Mouse (Mus musculus) frontal cortex, postnatal 14 days (tissue): ENCODE data around the gene Rpl39l.
"Not testable (repeated sequence)": the region's sequence is repeated elsewhere in the genome, so short reads cannot be mapped to it uniquely, and the experiment has no call there.

Experiments
- DNase-seq, 2 experiments: peaks; one replicate each; pipeline ENCODE4 v3.0.0; 2022; ENCODE audit warnings: low spot score in 2 of 2

The Rpl39l gene

GRCm38 (mm10) chr16:10170005-10170404 is at the start of gene Rpl39l:
Rpl39l (plus strand) TSS chr16:10170226.
- DNase-seq: no peak

- no peak for DNase-seq
These were observed 42.4 kb upstream of the Rpl39l start for GRCm38 (mm10) chr16:10127586-10127985.

DNA sequence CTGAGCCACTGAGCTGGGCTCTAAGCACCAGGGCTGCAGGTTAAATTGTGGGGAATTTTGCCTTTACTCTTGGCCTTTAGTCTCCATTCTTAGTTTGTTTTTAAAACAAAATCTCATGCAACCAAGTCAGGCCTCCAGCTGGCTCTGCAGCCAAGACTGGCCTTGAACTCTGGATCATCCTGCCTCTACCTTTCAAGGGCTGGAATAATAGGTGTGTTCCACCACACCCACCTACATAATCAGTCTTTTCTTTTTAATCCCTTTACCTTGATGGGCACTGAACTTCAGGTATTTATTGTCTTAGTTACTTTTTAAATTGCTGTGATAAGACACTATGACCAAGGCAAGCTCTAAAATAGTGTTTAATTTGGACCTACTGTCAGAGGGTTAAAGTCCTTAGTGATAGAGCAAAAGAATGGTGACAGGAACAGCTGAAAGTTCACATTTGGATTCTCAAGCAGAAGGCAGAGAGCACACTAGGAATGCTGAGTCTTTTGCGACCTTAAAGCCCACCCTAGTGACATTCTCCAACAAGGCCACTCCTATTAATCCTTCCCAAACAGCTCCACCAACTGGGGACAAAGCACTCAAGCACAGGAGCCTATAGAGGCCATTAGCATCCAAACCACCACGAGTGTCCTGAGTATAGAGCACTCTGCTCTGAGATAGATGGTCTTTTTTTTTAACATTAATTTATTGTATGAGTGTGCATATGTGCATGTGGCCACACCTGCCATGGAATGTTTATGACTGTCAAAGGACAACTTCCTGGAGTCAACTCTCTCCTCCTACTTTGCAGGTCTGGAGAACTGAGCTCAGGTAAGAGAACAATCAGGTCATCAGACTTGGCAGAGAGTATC is 40.7 kb upstream of the Rpl39l start:
- DNase-seq: no peak

DNA sequence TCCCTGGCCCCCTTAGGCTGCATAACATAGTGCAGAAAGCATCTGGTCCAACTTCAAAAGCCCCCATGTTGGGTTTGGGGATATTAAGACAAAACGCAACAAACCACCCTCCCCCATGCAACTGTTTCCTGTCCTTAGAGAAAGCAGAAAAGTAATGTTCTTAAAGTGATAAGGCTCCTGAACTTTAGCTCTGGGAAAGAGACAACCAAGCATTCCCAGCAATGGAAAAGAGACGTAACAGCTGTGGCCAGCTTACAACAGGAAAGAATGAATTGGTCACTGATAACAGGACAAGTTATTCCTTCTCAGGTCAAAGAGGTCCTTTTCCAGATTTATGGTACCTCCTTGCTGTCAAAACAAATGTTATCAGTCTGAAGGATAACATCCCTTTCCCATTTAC is 26.9 kb upstream of the Rpl39l start:
- no peak for DNase-seq

- no peak for DNase-seq
These were observed 22.6 kb upstream of the Rpl39l start for GRCm38 (mm10) chr16:10147401-10147800.

DNA sequence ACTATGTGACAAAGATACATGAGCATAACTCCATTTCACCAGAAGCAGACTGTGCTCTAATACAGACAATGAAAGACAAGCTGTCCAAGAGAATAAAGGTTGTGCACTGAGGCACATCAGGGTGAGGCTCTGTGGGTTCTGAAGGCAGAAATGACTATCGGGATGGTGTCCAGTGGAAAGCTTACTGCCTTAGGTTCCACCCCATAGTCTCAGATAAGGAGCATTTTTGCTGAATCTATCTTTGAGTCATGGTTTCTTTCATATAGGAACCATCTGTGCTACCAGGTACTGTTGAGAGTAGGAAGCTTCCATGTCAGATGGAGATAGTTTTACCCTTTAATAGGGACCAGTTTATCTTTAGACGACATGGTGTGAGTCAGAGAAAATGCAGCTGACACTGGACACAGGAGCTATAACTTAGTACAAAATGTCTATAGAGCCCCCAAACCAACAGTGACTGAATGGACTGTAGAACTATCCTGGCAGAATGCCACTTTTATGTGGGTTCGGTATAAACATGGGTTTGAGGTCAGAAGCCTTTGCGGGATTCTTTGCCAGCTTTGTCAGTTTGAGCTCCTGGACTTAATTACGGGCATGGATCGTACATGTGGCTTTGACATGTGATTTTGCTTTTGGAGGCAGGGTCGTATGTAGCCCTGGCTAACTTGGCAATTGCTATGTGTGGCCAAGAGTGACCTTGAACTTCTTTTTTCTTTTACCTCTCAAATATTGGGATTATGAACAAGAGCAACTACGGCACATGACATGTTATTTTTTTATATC is 712 bp upstream of the Rpl39l start:
- DNase-seq: no peak

DNA sequence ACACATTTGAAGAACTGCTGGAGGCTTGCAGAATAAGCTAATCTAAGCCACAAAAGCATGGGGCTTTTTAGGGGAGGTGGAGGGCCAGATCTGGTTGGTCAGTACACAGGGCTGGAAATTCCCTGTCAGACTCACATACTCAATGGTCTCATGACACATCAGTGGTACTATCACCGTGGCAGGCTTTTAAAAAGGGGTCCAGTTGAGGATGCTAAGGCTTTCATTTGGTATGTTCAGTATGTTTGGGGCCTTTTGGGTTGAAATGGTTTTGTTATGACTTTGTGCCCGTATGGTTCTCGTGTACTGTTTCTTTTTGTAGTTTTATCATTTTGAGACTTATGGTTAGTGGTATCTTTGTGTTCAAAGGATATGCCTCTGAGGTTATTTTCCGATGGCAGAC is 1.2 kb downstream of the Rpl39l start:
- no peak for DNase-seq

- DNase-seq: no peak
These were observed 2.3 kb downstream of the Rpl39l start for GRCm38 (mm10) chr16:10172179-10172820.

- not testable (repeated sequence) for DNase-seq
These were observed 17.4 kb downstream of the Rpl39l start for GRCm38 (mm10) chr16:10187461-10187860.

DNA sequence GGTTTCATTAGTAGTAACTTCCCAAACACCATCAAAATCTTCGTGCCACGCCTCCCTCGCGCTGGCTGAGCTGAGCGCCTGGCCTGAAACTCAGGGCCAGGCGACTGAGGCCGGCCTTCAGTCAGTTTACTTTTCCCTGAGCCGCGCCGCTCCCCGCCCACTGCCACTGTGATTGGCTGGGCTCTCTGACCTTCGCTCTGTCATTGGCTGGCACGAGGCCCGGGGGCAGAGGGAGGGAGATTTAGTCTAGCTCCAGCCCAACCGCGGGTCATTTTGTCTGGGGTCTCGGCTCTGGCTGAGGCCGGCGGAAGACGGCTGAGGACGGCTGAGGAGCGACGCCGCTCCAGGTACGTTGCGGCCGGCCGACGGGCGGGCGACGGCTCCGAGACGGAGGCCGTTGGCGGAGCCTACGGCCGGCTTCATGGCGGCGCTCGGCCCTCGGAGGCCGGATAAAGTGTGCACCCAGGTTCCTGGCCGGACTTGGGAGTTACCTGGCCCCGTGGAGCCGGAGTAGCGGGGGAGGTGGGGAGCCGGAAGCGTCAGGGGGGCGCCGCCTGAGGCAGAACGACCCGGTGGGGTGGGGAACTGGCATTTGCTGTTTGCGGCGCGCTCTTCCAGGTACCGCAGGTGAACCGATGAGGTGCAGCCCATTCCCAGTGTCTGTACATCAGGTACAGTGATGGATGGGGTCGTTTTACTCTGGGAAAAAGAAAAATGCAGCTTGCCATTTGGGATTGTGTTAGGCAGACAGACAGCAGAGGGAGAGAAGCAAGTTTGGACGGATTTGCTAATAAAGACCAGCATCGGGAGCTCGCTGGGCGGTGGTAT is 22.9 kb downstream of the Rpl39l start, which contains the start of gene Atf7ip2:
TSS of gene Atf7ip2 (plus strand) at position 34 of the 828 bp plus-strand sequence.
- DNase-seq: peak; percentile 37 to 74

DNA sequence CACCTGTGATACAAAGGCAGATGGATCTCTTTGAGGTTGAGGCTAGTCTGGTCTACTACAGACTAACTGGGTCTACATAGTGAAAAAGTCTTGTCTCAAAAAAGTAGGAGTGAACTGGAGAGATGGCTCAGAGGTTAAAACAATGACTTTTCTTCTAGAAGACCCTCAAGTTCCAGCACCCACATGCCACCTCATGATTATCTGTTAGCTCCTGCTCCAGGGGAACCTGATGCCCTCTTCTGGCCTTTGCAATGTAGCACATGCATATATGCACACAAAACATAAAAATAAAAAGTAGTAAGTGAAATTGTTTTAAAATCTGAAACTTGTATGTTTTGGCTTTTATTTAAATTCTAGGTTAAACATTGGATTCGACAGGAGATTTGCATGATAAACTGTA is 38.8 kb downstream of the Rpl39l start:
- no peak for DNase-seq

- DNase-seq: not testable (repeated sequence)
These were observed 46.3 kb downstream of the Rpl39l start for GRCm38 (mm10) chr16:10216366-10216765.

GRCm38 (mm10) chr16:10217020-10217419 is 47.0 kb downstream of the Rpl39l start:
- DNase-seq: not testable (repeated sequence)
